Mouse (Mus musculus) C2C12 (cell line): ENCODE results near the gene Rexo4.

ENCODE experiments used
- CTCF ChIP-seq: IDR thresholded peaks from one replicate; pipeline ENCODE4 v1.5.1; 2011; ENCODE audit not compliant: control insufficient read depth, insufficient read depth, insufficient read length
- FOSL1 ChIP-seq: IDR thresholded peaks from one replicate; pipeline ENCODE4 v1.8.0; 2011; ENCODE audit warnings: mild to moderate bottlenecking, low read length; ENCODE audit not compliant: poor library complexity, insufficient read depth, severe bottlenecking
- MYOG ChIP-seq: IDR thresholded peaks from one replicate; pipeline ENCODE4 v1.6.1; 2011; ENCODE audit not compliant: control insufficient read depth, insufficient read length; ENCODE audit errors: extremely low read depth
- USF1 ChIP-seq: IDR thresholded peaks from one replicate; pipeline ENCODE4 v1.6.1; 2011; ENCODE audit warnings: low read depth, mild to moderate bottlenecking, control low read depth, moderate library complexity

GRCm38 (mm10) chr2:26950411-26950810, 13.8 kb downstream of the Rexo4 start:
- TF ChIP-seq CTCF (no peak), USF1 (no peak), MYOG (no peak), FOSL1 (no peak)
